Mouse (Mus musculus): Measurements from ENCODE around the gene Rab11fip3. TPM values are rescaled to one million over a fixed set of nuclear protein-coding genes. Genes with fewer than 3 reads are reported as not detected.

The Rab11fip3 gene
- polyA plus RNA-seq, 1 experiment from 2014 or later: 13.7 TPM

- no peak overlapping the region for H3K27ac ChIP-seq (ENCODE audit: low read depth)
- no peak for DNase-seq (ENCODE audit: low spot score)
- no peak overlapping the region for H3K9ac ChIP-seq (ENCODE audit: low read length)
- H3K4me1 ChIP-seq (replicated peaks; ENCODE audit: control insufficient read depth, insufficient read depth, low read length): peaks cover 13% of the 10 kb centered on the region
- ATAC-seq (replicated peaks; ENCODE audit: low FRiP score, low TSS enrichment, low read depth): no peak
- no peaks in the 10 kb centered on the region for H3K9me3 ChIP-seq (ENCODE audit: control insufficient read depth, low read length)
- H3K36me3 ChIP-seq (ENCODE audit: control insufficient read depth, insufficient read depth, low read length): 0 out of 2 replicates have a peak, but pooled peaks cover 5% of the 10 kb centered on the region
- peak overlapping the region; percentile 72 for H3K4me2 ChIP-seq (ENCODE audit: low read length)
- H3K4me3 ChIP-seq (ENCODE audit: low read depth, low read length): peak overlapping the region; percentile 97; the same call in 1 of the 2 replicates
- 97% methylated on average over 1 of the region's 1 CpGs for WGBS
- H3K27me3 ChIP-seq (replicated peaks; ENCODE audit: control insufficient read depth, insufficient read depth, low read length): no peaks in the 10 kb centered on the region
Measured at GRCm38 (mm10) chr17:25984066-25984465, 85.3 kb downstream of the Rab11fip3 start.

- Histone ChIP-seq H3K4me3 (ENCODE audit: low read depth, low read length) (no peak overlapping the region), H3K36me3 (ENCODE audit: control insufficient read depth, insufficient read depth, low read length) (no peaks in the 10 kb centered on the region), H3K9ac (ENCODE audit: low read length) (no peak overlapping the region), H3K4me2 (ENCODE audit: low read length) (no peak overlapping the region), H3K27ac (ENCODE audit: low read depth) (no peak overlapping the region), H3K9me3 (ENCODE audit: control insufficient read depth, low read length) (no peaks in the 10 kb centered on the region), H3K27me3 (replicated peaks; ENCODE audit: control insufficient read depth, insufficient read depth, low read length) (no peaks in the 10 kb centered on the region), H3K4me1 (replicated peaks; ENCODE audit: control insufficient read depth, insufficient read depth, low read length) (peaks cover 13% of the 10 kb centered on the region)
- DNase-seq (ENCODE audit: low spot score) (no peak), ATAC-seq (replicated peaks; ENCODE audit: low FRiP score, low TSS enrichment, low read depth) (no peak)
- WGBS: 86% methylated on average over 3 of the region's 3 CpGs
Measured at GRCm38 (mm10) chr17:25982913-25983312, 86.4 kb downstream of the Rab11fip3 start.

- ATAC-seq (replicated peaks; ENCODE audit: low FRiP score, low TSS enrichment, low read depth) (no peak), DNase-seq (ENCODE audit: low spot score) (no peak)
- Histone ChIP-seq H3K9me3 (ENCODE audit: control insufficient read depth, low read length) (no peaks in the 10 kb centered on the region), H3K4me3 (ENCODE audit: low read depth, low read length) (no peak overlapping the region), H3K36me3 (ENCODE audit: control insufficient read depth, insufficient read depth, low read length) (no peaks in the 10 kb centered on the region), H3K9ac (ENCODE audit: low read length) (0 out of 2 replicates have a peak overlapping the region, but pooled peaks have one; percentile 13), H3K4me1 (replicated peaks; ENCODE audit: control insufficient read depth, insufficient read depth, low read length) (peaks cover 13% of the 10 kb centered on the region), H3K27ac (ENCODE audit: low read depth) (no peak overlapping the region), H3K4me2 (ENCODE audit: low read length) (no peak overlapping the region), H3K27me3 (replicated peaks; ENCODE audit: control insufficient read depth, insufficient read depth, low read length) (no peaks in the 10 kb centered on the region)
- 89% methylated on average over 5 of the region's 5 CpGs for WGBS
Measured at GRCm38 (mm10) chr17:25980854-25981253, 88.5 kb downstream of the Rab11fip3 start.

GRCm38 (mm10) chr17:25979829-25980738, 89.3 kb downstream of the Rab11fip3 start:
- 87% methylated on average over 5 of the region's 5 CpGs for WGBS
- H3K27ac ChIP-seq (ENCODE audit: low read depth): no peak overlapping the region
- ATAC-seq (replicated peaks; ENCODE audit: low FRiP score, low TSS enrichment, low read depth) (no peak), DNase-seq (ENCODE audit: low spot score) (no peak)
- H3K9me3 ChIP-seq (ENCODE audit: control insufficient read depth, low read length): no peaks in the 10 kb centered on the region
- H3K9ac ChIP-seq (ENCODE audit: low read length): no peak overlapping the region
- H3K4me1 ChIP-seq (replicated peaks; ENCODE audit: control insufficient read depth, insufficient read depth, low read length): peaks cover 13% of the 10 kb centered on the region
- no peak overlapping the region for H3K4me3 ChIP-seq (ENCODE audit: low read depth, low read length)
- H3K4me2 ChIP-seq (ENCODE audit: low read length): no peak overlapping the region
- H3K36me3 ChIP-seq (ENCODE audit: control insufficient read depth, insufficient read depth, low read length): no peaks in the 10 kb centered on the region
- no peaks in the 10 kb centered on the region for H3K27me3 ChIP-seq (replicated peaks; ENCODE audit: control insufficient read depth, insufficient read depth, low read length)

GRCm38 (mm10) chr17:25970954-25971707, 98.2 kb downstream of the Rab11fip3 start:
- H3K9me3 ChIP-seq (ENCODE audit: control insufficient read depth, low read length): no peaks in the 10 kb centered on the region
- H3K4me3 ChIP-seq (ENCODE audit: low read depth, low read length): no peak overlapping the region
- no peaks in the 10 kb centered on the region for H3K27me3 ChIP-seq (replicated peaks; ENCODE audit: control insufficient read depth, insufficient read depth, low read length)
- no peak overlapping the region for H3K27ac ChIP-seq (ENCODE audit: low read depth)
- DNase-seq (ENCODE audit: low spot score) (no peak), ATAC-seq (replicated peaks; ENCODE audit: low FRiP score, low TSS enrichment, low read depth) (no peak)
- no peak overlapping the region for H3K4me2 ChIP-seq (ENCODE audit: low read length)
- no peaks in the 10 kb centered on the region for H3K36me3 ChIP-seq (ENCODE audit: control insufficient read depth, insufficient read depth, low read length)
- H3K4me1 ChIP-seq (replicated peaks; ENCODE audit: control insufficient read depth, insufficient read depth, low read length): peaks cover 14% of the 10 kb centered on the region
- H3K9ac ChIP-seq (ENCODE audit: low read length): no peak overlapping the region
- WGBS: 92% methylated on average over 4 of the region's 4 CpGs

GRCm38 (mm10) chr17:25970448-25970847, 98.9 kb downstream of the Rab11fip3 start:
- WGBS: 90% methylated on average over 9 of the region's 9 CpGs
- Histone ChIP-seq H3K4me2 (ENCODE audit: low read length) (no peak overlapping the region), H3K9me3 (ENCODE audit: control insufficient read depth, low read length) (no peaks in the 10 kb centered on the region), H3K4me3 (ENCODE audit: low read depth, low read length) (no peak overlapping the region), H3K4me1 (replicated peaks; ENCODE audit: control insufficient read depth, insufficient read depth, low read length) (peaks cover 14% of the 10 kb centered on the region), H3K27ac (ENCODE audit: low read depth) (no peak overlapping the region), H3K36me3 (ENCODE audit: control insufficient read depth, insufficient read depth, low read length) (no peaks in the 10 kb centered on the region), H3K27me3 (replicated peaks; ENCODE audit: control insufficient read depth, insufficient read depth, low read length) (no peaks in the 10 kb centered on the region), H3K9ac (ENCODE audit: low read length) (no peak overlapping the region)
- no peak for ATAC-seq (replicated peaks; ENCODE audit: low FRiP score, low TSS enrichment, low read depth)
- no peak for DNase-seq (ENCODE audit: low spot score)

GRCm38 (mm10) chr17:25968176-25968575, 101.2 kb downstream of the Rab11fip3 start:
- Histone ChIP-seq H3K27ac (ENCODE audit: low read depth) (peak overlapping the region; percentile 6; the same call in 1 of the 2 replicates), H3K9ac (ENCODE audit: low read length) (no peak overlapping the region), H3K27me3 (replicated peaks; ENCODE audit: control insufficient read depth, insufficient read depth, low read length) (no peaks in the 10 kb centered on the region), H3K4me3 (ENCODE audit: low read depth, low read length) (no peak overlapping the region), H3K4me2 (ENCODE audit: low read length) (no peak overlapping the region), H3K36me3 (ENCODE audit: control insufficient read depth, insufficient read depth, low read length) (peaks cover 13% of the 10 kb centered on the region), H3K4me1 (replicated peaks; ENCODE audit: control insufficient read depth, insufficient read depth, low read length) (peaks cover 14% of the 10 kb centered on the region), H3K9me3 (ENCODE audit: control insufficient read depth, low read length) (no peaks in the 10 kb centered on the region)
- whole genome bisulfite sequencing: 67% methylated on average over 1 of the region's 1 CpGs
- ATAC-seq (replicated peaks; ENCODE audit: low FRiP score, low TSS enrichment, low read depth): peak; percentile 81
- no peak for DNase-seq (ENCODE audit: low spot score)

GRCm38 (mm10) chr17:25967652-25968051, 101.7 kb downstream of the Rab11fip3 start:
- H3K4me1 ChIP-seq (replicated peaks; ENCODE audit: control insufficient read depth, insufficient read depth, low read length): peaks cover 14% of the 10 kb centered on the region
- H3K4me3 ChIP-seq (ENCODE audit: low read depth, low read length): no peak overlapping the region
- no peak overlapping the region for H3K4me2 ChIP-seq (ENCODE audit: low read length)
- H3K27me3 ChIP-seq (replicated peaks; ENCODE audit: control insufficient read depth, insufficient read depth, low read length): no peaks in the 10 kb centered on the region
- no peaks in the 10 kb centered on the region for H3K9me3 ChIP-seq (ENCODE audit: control insufficient read depth, low read length)
- WGBS: 33% methylated on average over 3 of the region's 3 CpGs
- DNase-seq (ENCODE audit: low spot score) (no peak), ATAC-seq (replicated peaks; ENCODE audit: low FRiP score, low TSS enrichment, low read depth) (no peak)
- H3K9ac ChIP-seq (ENCODE audit: low read length): no peak overlapping the region
- peak overlapping the region; percentile 6; the same call in 1 of the 2 replicates for H3K27ac ChIP-seq (ENCODE audit: low read depth)
- H3K36me3 ChIP-seq (ENCODE audit: control insufficient read depth, insufficient read depth, low read length): peaks cover 18% of the 10 kb centered on the region

Measured in intestine, embryonic 14.5 days (tissue).